Mouse (Mus musculus) neural tube, embryonic 12.5 days (tissue): ENCODE measurements at regions not wholly inside any gene's neighbourhood (a gene's known extent, or its start where the extent isn't known, plus 50 kb on each side); places are given as distances from the start of the nearest gene placed in this dataset.

ENCODE experiments used
- ATAC-seq: fragments of 200-750 bp; cut with Nextera tagmentation; 2 replicates; pipeline ENCODE4 v1.8.0; 2017; ENCODE audit warnings: low read depth, mild to moderate bottlenecking, moderate TSS enrichment, moderate library complexity; ENCODE audit not compliant: low FRiP score
- H3K27ac ChIP-seq: fragments of 300-500 bp; sonication (generic); 2 replicates; pipeline ENCODE4 v1.5.1; 2016
- H3K27me3 ChIP-seq: fragments of 300-500 bp; sonication (generic); replicated peaks from 2 replicates; pipeline ENCODE4 v1.6.1; 2016; ENCODE audit warnings: mild to moderate bottlenecking
- H3K36me3 ChIP-seq: fragments of 300-500 bp; sonication (generic); 2 replicates; pipeline ENCODE4 v1.6.1; 2016; ENCODE audit warnings: mild to moderate bottlenecking
- H3K4me1 ChIP-seq: fragments of 300-500 bp; sonication (generic); 2 replicates; pipeline ENCODE4 v1.6.1; 2016
- H3K4me2 ChIP-seq: fragments of 300-500 bp; sonication (generic); replicated peaks from 2 replicates; pipeline ENCODE4 v1.6.1; 2016; ENCODE audit warnings: mild to moderate bottlenecking
- H3K4me3 ChIP-seq: fragments of 300-500 bp; sonication (generic); 2 replicates; pipeline ENCODE4 v1.5.1; 2016
- H3K9ac ChIP-seq: fragments of 300-500 bp; sonication (generic); 2 replicates; pipeline ENCODE4 v1.6.1; 2016; ENCODE audit warnings: mild to moderate bottlenecking
- H3K9me3 ChIP-seq: fragments of 300-500 bp; sonication (generic); 2 replicates; pipeline ENCODE4 v1.6.1; 2016; ENCODE audit warnings: mild to moderate bottlenecking
- WGBS: fragments of 180-500 bp; shearing (Covaris S2); methylation state at CpG from one replicate; pipeline ENCODE4 v1.1.7; 2016; 5-methylcytosine and 5-hydroxymethylcytosine counted together

GRCm38 (mm10) chr13:51962676-51963075, 116.2 kb downstream of the Gadd45g start:
- Histone ChIP-seq H3K9ac (no peak overlapping the region), H3K27ac (no peak overlapping the region), H3K9me3 (no peaks in the 10 kb centered on the region), H3K27me3 (0 out of 2 replicates have a peak, but pooled peaks cover 5% of the 10 kb centered on the region), H3K4me2 (no peak overlapping the region), H3K4me1 (0 out of 2 replicates have a peak, but pooled peaks cover 12% of the 10 kb centered on the region), H3K36me3 (no peaks in the 10 kb centered on the region), H3K4me3 (no peak overlapping the region)
- WGBS: 22% methylated on average over 5 of the region's 5 CpGs
- ATAC-seq: no peak

- H3K36me3 ChIP-seq: no peaks in the 10 kb centered on the region
- H3K27me3 ChIP-seq: 0 out of 2 replicates have a peak, but pooled peaks cover 5% of the 10 kb centered on the region
- ATAC-seq: no peak
- H3K9ac ChIP-seq: no peak overlapping the region
- H3K4me1 ChIP-seq: 0 out of 2 replicates have a peak, but pooled peaks cover 12% of the 10 kb centered on the region
- H3K4me3 ChIP-seq: no peak overlapping the region
- no peak overlapping the region for H3K27ac ChIP-seq
- WGBS: 76% methylated on average over 6 of the region's 6 CpGs
- no peak overlapping the region for H3K4me2 ChIP-seq
- H3K9me3 ChIP-seq: no peaks in the 10 kb centered on the region
Measured at GRCm38 (mm10) chr13:51963966-51964365, 117.5 kb downstream of the Gadd45g start.

DNA sequence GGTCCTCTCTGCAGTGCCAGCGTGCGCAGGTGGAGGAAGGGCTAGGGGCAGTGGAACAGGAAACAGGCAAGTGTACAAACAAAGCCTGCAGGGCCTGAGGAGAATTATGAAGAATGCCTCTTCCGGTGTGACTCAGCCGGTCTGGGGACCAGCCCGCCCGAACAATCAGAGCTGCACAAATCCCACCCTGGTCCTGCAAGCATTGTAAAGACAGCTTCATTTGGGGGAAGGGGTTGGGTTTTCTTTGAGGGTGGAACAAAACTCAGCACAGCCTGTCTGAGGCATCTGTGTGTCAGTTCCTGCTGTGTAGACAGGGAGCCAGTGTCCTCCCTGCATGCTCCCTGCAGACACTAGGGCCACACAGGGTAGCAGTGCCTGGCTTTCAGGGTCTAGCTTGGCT, 117.9 kb downstream of the Gadd45g start:
- no peak overlapping the region for H3K27ac ChIP-seq
- no peak overlapping the region for H3K4me2 ChIP-seq
- H3K27me3 ChIP-seq: 0 out of 2 replicates have a peak, but pooled peaks cover 5% of the 10 kb centered on the region
- no peak overlapping the region for H3K9ac ChIP-seq
- ATAC-seq: no peak
- no peak overlapping the region for H3K4me3 ChIP-seq
- 0 out of 2 replicates have a peak, but pooled peaks cover 12% of the 10 kb centered on the region for H3K4me1 ChIP-seq
- WGBS: 63% methylated on average over 6 of the region's 6 CpGs
- H3K9me3 ChIP-seq: no peaks in the 10 kb centered on the region
- H3K36me3 ChIP-seq: no peaks in the 10 kb centered on the region

- H3K27ac ChIP-seq: no peak overlapping the region
- H3K9me3 ChIP-seq: no peaks in the 10 kb centered on the region
- H3K36me3 ChIP-seq: no peaks in the 10 kb centered on the region
- H3K27me3 ChIP-seq: 0 out of 2 replicates have a peak, but pooled peaks cover 5% of the 10 kb centered on the region
- WGBS: 60% methylated on average over 2 of the region's 2 CpGs
- no peak overlapping the region for H3K4me2 ChIP-seq
- no peak overlapping the region for H3K9ac ChIP-seq
- no peak overlapping the region for H3K4me3 ChIP-seq
- H3K4me1 ChIP-seq: 0 out of 2 replicates have a peak, but pooled peaks cover 12% of the 10 kb centered on the region
- no peak for ATAC-seq
Measured at GRCm38 (mm10) chr13:51964921-51965320, 118.4 kb downstream of the Gadd45g start.

DNA sequence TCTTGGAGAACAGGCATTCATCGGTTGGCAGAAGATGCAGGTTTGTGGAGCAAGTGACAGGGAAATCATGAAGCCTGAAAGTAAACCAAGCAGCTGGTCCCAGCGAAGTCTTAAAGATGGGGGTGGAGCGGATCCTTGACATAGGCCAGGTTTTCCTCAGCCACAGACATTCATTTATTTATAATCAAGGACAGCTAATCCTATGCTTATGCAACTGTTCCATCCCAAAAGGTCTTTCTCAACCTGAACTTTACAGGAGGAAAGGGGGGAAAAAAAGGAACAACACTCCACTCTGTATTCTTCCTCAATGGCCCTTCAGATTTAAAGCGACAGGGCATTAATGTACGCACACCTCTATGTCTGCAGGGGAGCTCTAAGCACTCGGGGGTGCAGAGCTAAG, 121.6 kb downstream of the Gadd45g start:
- H3K4me1 ChIP-seq: 0 out of 2 replicates have a peak, but pooled peaks cover 5% of the 10 kb centered on the region
- no peak overlapping the region for H3K4me2 ChIP-seq
- no peaks in the 10 kb centered on the region for H3K9me3 ChIP-seq
- no peak overlapping the region for H3K9ac ChIP-seq
- H3K27me3 ChIP-seq: no peaks in the 10 kb centered on the region
- no peak for ATAC-seq
- 90% methylated on average over 6 of the region's 6 CpGs for WGBS
- H3K36me3 ChIP-seq: no peaks in the 10 kb centered on the region
- H3K4me3 ChIP-seq: no peak overlapping the region
- no peak overlapping the region for H3K27ac ChIP-seq

GRCm38 (mm10) chr13:51968796-51969195, 122.3 kb downstream of the Gadd45g start:
- H3K27me3 ChIP-seq: no peaks in the 10 kb centered on the region
- no peak overlapping the region for H3K27ac ChIP-seq
- H3K4me3 ChIP-seq: no peak overlapping the region
- H3K9ac ChIP-seq: no peak overlapping the region
- no peak overlapping the region for H3K4me2 ChIP-seq
- no peaks in the 10 kb centered on the region for H3K9me3 ChIP-seq
- 87% methylated on average over 9 of the region's 9 CpGs for WGBS
- H3K36me3 ChIP-seq: no peaks in the 10 kb centered on the region
- 0 out of 2 replicates have a peak, but pooled peaks cover 5% of the 10 kb centered on the region for H3K4me1 ChIP-seq
- no peak for ATAC-seq

GRCm38 (mm10) chr13:51970051-51970450, 123.6 kb downstream of the Gadd45g start:
- Histone ChIP-seq H3K4me2 (no peak overlapping the region), H3K27ac (no peak overlapping the region), H3K4me3 (no peak overlapping the region), H3K9me3 (no peaks in the 10 kb centered on the region), H3K36me3 (no peaks in the 10 kb centered on the region), H3K9ac (no peak overlapping the region), H3K4me1 (no peaks in the 10 kb centered on the region), H3K27me3 (no peaks in the 10 kb centered on the region)
- WGBS: 86% methylated on average over 11 of the region's 11 CpGs
- ATAC-seq: no peak

DNA sequence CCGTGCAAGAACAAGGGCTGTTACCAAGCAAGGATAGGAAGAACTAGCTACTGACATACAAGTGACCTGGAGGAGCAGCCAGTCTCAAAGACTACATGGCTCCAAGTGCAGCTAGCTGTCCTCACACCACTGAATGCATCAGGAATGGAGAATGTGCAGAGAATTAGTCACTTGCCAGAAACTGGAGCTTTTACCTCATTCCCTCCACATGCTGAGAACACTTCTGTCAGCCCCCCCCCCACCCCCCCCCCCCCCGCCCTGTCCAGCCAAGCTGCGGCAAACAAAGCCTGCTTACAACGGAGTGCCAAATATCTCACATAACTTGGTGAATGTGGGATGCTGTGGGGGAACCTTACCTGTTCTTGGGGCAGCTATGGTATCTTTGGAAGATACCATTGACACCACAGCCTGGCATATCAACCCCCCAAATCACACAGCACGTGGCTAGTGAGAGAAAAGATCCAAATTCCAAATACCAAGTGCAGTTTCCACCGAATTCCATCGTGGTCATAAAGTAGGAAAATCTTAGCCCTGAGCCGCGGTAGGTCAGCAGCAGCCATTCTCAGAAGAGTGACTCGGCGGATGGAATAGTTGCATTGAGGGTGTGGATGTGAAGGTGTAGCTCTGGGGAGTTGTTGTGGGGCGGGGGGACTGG, 126.3 kb downstream of the Gadd45g start:
- Histone ChIP-seq H3K9me3 (peaks cover 6% of the 10 kb centered on the region; the same call in 1 of the 2 replicates), H3K4me1 (peaks cover 13% of the 10 kb centered on the region), H3K27ac (no peak overlapping the region), H3K36me3 (no peaks in the 10 kb centered on the region), H3K4me2 (no peak overlapping the region), H3K9ac (no peak overlapping the region), H3K27me3 (no peaks in the 10 kb centered on the region), H3K4me3 (no peak overlapping the region)
- no peak for ATAC-seq
- WGBS: 69% methylated on average over 12 of the region's 12 CpGs

- no peak overlapping the region for H3K27ac ChIP-seq
- no peak for ATAC-seq
- H3K4me2 ChIP-seq: no peak overlapping the region
- peaks cover 10% of the 10 kb centered on the region; the same call in 1 of the 2 replicates for H3K9me3 ChIP-seq
- H3K27me3 ChIP-seq: no peaks in the 10 kb centered on the region
- 76% methylated on average over 10 of the region's 10 CpGs for WGBS
- H3K4me3 ChIP-seq: no peak overlapping the region
- peaks cover 13% of the 10 kb centered on the region for H3K4me1 ChIP-seq
- no peak overlapping the region for H3K9ac ChIP-seq
- H3K36me3 ChIP-seq: no peaks in the 10 kb centered on the region
Measured at GRCm38 (mm10) chr13:51973461-51973860, 127.0 kb downstream of the Gadd45g start.

DNA sequence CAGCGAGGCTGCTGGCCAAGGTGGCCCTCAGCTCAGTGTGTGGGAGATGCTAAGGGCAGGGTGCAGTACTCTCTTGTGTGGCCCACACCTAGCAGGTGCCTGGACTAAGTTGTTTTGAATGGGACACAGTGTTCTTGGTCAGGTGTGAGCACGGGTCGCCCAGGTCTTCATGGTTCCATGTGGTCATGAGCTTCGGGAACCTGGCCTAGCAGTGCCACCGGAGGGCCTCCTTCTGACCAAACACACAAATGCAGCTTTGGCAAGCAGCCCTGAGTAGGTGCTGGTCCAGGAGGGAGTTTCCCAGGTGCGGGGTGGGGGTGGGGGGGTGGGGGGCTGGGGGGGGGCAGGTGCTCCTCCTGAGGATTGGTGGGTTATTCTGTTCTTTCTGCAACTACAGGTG, 127.6 kb downstream of the Gadd45g start:
- no peak overlapping the region for H3K4me2 ChIP-seq

DNA sequence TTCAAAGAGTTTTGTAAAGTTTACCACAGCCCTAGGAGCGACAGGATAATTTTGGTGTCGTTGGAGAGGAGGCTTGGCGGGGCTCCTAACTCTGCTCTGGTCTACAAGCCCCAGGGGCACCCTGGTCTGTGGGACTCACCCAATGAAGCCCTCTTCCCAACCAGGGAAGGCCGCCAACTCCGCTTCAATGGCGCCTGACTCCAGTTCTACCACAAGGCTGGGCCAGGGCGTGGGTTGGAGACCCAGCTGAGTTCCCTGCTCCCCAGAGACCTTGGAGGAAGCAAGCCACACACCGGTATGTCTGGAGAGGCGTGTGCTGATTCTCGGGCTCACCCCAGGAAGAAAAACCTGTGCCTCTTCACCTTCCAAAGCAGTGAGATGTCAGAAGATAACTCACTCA, 128.9 kb downstream of the Gadd45g start:
- H3K36me3 ChIP-seq: no peaks in the 10 kb centered on the region
- no peak overlapping the region for H3K4me2 ChIP-seq
- WGBS: 62% methylated on average over 10 of the region's 10 CpGs
- ATAC-seq: no peak
- no peak overlapping the region for H3K4me3 ChIP-seq
- peaks cover 10% of the 10 kb centered on the region; the same call in 1 of the 2 replicates for H3K9me3 ChIP-seq
- H3K9ac ChIP-seq: no peak overlapping the region
- peaks cover 13% of the 10 kb centered on the region for H3K4me1 ChIP-seq
- no peak overlapping the region for H3K27ac ChIP-seq
- no peaks in the 10 kb centered on the region for H3K27me3 ChIP-seq

More for the DNA sequence above, 127.6 kb downstream of the Gadd45g start:
- H3K36me3 ChIP-seq: no peaks in the 10 kb centered on the region
- peaks cover 13% of the 10 kb centered on the region for H3K4me1 ChIP-seq
- no peak for ATAC-seq
- H3K27ac ChIP-seq: no peak overlapping the region
- H3K4me3 ChIP-seq: no peak overlapping the region
- H3K27me3 ChIP-seq: no peaks in the 10 kb centered on the region
- 94% methylated on average over 5 of the region's 6 CpGs for WGBS
- H3K9ac ChIP-seq: no peak overlapping the region
- H3K9me3 ChIP-seq: peaks cover 10% of the 10 kb centered on the region; the same call in 1 of the 2 replicates

GRCm38 (mm10) chr13:51975801-51976601, 129.5 kb downstream of the Gadd45g start:
- H3K4me2 ChIP-seq: no peak overlapping the region; the same call in 1 of the 2 replicates
- H3K4me1 ChIP-seq: peaks cover 13% of the 10 kb centered on the region
- H3K9me3 ChIP-seq: peaks cover 10% of the 10 kb centered on the region; the same call in 1 of the 2 replicates
- H3K9ac ChIP-seq: no peak overlapping the region
- H3K36me3 ChIP-seq: no peaks in the 10 kb centered on the region
- H3K27me3 ChIP-seq: 0 out of 2 replicates have a peak, but pooled peaks cover 4% of the 10 kb centered on the region
- H3K27ac ChIP-seq: no peak overlapping the region
- H3K4me3 ChIP-seq: no peak overlapping the region
- 44% methylated on average over 7 of the region's 7 CpGs for WGBS
- no peak for ATAC-seq
